Mouse (Mus musculus) myocyte (in vitro differentiated cells): ENCODE data around the gene Amh. TPM values are rescaled to one million over a fixed set of nuclear protein-coding genes. Genes with fewer than 3 reads are reported as not detected.
A peak's percentile ranks its signal among the peaks of the same experiment; 100 is the strongest.

ENCODE experiments used
- H3K27me3 ChIP-seq: one replicate; pipeline ENCODE4 v1.6.1; 2011; ENCODE audit not compliant: control insufficient read depth, insufficient read depth, insufficient read length
- H3K36me3 ChIP-seq: one replicate; pipeline ENCODE4 v1.6.1; 2011; ENCODE audit not compliant: control insufficient read depth, insufficient read depth
- H3K4me2 ChIP-seq: one replicate; pipeline ENCODE4 v1.6.1; 2011; ENCODE audit warnings: low read depth, control low read depth
- H3K4me3 ChIP-seq: one replicate; pipeline ENCODE4 v1.5.1; 2011; ENCODE audit warnings: mild to moderate bottlenecking, control low read depth, moderate library complexity
- H3K79me2 ChIP-seq: one replicate; pipeline ENCODE4 v1.6.1; 2011; ENCODE audit not compliant: control insufficient read depth, insufficient read depth
- H3ac ChIP-seq: one replicate; pipeline ENCODE4 v1.6.1; 2011; ENCODE audit not compliant: control insufficient read depth, insufficient read length
- CEBPB ChIP-seq: IDR thresholded peaks from 2 replicates; pipeline ENCODE4 v1.6.1; 2011; ENCODE audit warnings: mild to moderate bottlenecking, moderate library complexity; ENCODE audit not compliant: poor library complexity, insufficient read depth, severe bottlenecking
- E2F4 ChIP-seq: IDR thresholded peaks from one replicate; pipeline ENCODE4 v1.6.1; 2011; ENCODE audit warnings: mild to moderate bottlenecking, control low read depth, moderate library complexity; ENCODE audit not compliant: insufficient read depth
- MAX ChIP-seq: IDR thresholded peaks from one replicate; pipeline ENCODE4 v1.6.1; 2011; ENCODE audit warnings: low read depth, mild to moderate bottlenecking, control low read depth
- MYOD1 ChIP-seq, 3 experiments: IDR thresholded peaks; one replicate each; pipeline ENCODE4 v1.6.1; 2011; ENCODE audit warnings: control low read depth in 2 of 3, low read depth in 2 of 3, mild to moderate bottlenecking in 2 of 3, moderate library complexity in 1 of 3; ENCODE audit not compliant: insufficient read length in 2 of 3, control insufficient read depth in 1 of 3
- MYOG ChIP-seq, 3 experiments: IDR thresholded peaks; one replicate each; pipeline ENCODE4 v1.6.1; 2011; ENCODE audit warnings: control low read depth in 2 of 3, low read depth in 2 of 3, mild to moderate bottlenecking in 2 of 3; ENCODE audit not compliant: insufficient read length in 2 of 3, control insufficient read depth in 1 of 3, insufficient read depth in 1 of 3
- POLR2A ChIP-seq: IDR thresholded peaks from one replicate; pipeline ENCODE4 v1.6.1; 2011; ENCODE audit warnings: low read depth, mild to moderate bottlenecking, control low read depth, moderate library complexity; ENCODE audit not compliant: insufficient read length
- POLR2AphosphoS2 ChIP-seq: IDR thresholded peaks from one replicate; pipeline ENCODE4 v1.6.1; 2011; ENCODE audit warnings: low read depth, control low read depth; ENCODE audit not compliant: insufficient read length
- REST ChIP-seq: IDR thresholded peaks from one replicate; pipeline ENCODE4 v1.6.1; 2011; ENCODE audit warnings: mild to moderate bottlenecking, control low read depth, moderate library complexity; ENCODE audit not compliant: insufficient read depth, insufficient read length
- SRF ChIP-seq: IDR thresholded peaks from one replicate; pipeline ENCODE4 v1.6.1; 2011; ENCODE audit warnings: low read depth; ENCODE audit not compliant: control insufficient read depth, insufficient read length
- TCF12 ChIP-seq: IDR thresholded peaks from one replicate; pipeline ENCODE4 v1.6.1; 2011; ENCODE audit warnings: mild to moderate bottlenecking, control low read depth; ENCODE audit not compliant: poor library complexity, insufficient read depth, severe bottlenecking
- TCF3 ChIP-seq: IDR thresholded peaks from one replicate; pipeline ENCODE4 v1.6.1; 2011; ENCODE audit warnings: low read depth, control low read depth; ENCODE audit not compliant: insufficient read length
- USF1 ChIP-seq: IDR thresholded peaks from one replicate; pipeline ENCODE4 v1.6.1; 2011; ENCODE audit warnings: low read depth, mild to moderate bottlenecking, control low read depth, moderate library complexity
- polyA plus RNA-seq: library from polyadenylated mRNA; unstranded; fragments of >200 nt; fragmentation: generic; extraction: Trizol; gene quantifications from one replicate; pipeline ENCODE4 v1.2.1, GENCODE M21; 2012; ENCODE audit warnings: missing spikeins

Amh gene
- polyA plus RNA-seq, 1 experiment: 0.76 TPM

DNA sequence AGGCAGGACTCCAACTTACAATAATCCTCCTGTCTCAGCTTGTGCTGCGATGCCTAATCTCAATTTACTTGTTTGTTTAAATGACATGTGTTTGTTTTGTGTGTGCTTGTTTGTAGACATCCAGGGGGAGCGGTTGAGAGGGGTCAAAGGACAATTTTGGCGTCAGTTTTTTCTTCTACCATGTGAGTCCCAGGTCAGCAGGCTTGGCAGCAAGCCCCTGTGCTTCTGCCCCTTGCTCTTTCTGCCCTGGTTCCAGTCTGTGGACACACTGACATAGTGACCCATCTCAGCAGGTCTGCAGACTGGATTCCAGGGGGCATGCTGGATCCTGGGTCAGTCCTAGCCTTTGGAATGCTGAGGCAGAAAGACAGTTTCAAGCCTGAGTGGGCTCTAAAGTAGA, 14.4 kb downstream of the Amh start:
- H3K4me2 ChIP-seq: no peak overlapping the region
- H3K4me3 ChIP-seq: no peak overlapping the region
- no peaks in the 10 kb centered on the region for H3K79me2 ChIP-seq
- H3K27me3 ChIP-seq: no peaks in the 10 kb centered on the region
- H3ac ChIP-seq: no peak overlapping the region
- no peaks in the 10 kb centered on the region for H3K36me3 ChIP-seq
- TF ChIP-seq MYOD1 (IDR thresholded peaks at IDR 0.05; ENCODE audit: control insufficient read depth in 1 of 3, insufficient read length in 2 of 3, low read depth in 2 of 3): no peak
- TF ChIP-seq TCF3: no peak
- no peak for TF ChIP-seq E2F4
- no peak for TF ChIP-seq USF1
- TF ChIP-seq POLR2AphosphoS2: no peak
- no peak for TF ChIP-seq REST
- TF ChIP-seq CEBPB: no peak
- no peak for TF ChIP-seq SRF
- TF ChIP-seq MAX: no peak
- no peak for TF ChIP-seq MYOG (IDR thresholded peaks at IDR 0.05; ENCODE audit: control insufficient read depth in 1 of 3, insufficient read depth in 1 of 3, insufficient read length in 2 of 3, low read depth in 2 of 3)
- no peak for TF ChIP-seq TCF12
- TF ChIP-seq POLR2A: no peak

GRCm38 (mm10) chr10:80821991-80822390, 16.9 kb downstream of the Amh start:
- Histone ChIP-seq H3K27me3 (no peaks in the 10 kb centered on the region), H3K79me2 (peaks cover 3% of the 10 kb centered on the region), H3K4me3 (no peak overlapping the region), H3K4me2 (no peak overlapping the region), H3ac (no peak overlapping the region), H3K36me3 (no peaks in the 10 kb centered on the region)
- TF ChIP-seq USF1 (no peak), TCF3 (no peak), TCF12 (no peak), E2F4 (no peak), REST (no peak)

DNA sequence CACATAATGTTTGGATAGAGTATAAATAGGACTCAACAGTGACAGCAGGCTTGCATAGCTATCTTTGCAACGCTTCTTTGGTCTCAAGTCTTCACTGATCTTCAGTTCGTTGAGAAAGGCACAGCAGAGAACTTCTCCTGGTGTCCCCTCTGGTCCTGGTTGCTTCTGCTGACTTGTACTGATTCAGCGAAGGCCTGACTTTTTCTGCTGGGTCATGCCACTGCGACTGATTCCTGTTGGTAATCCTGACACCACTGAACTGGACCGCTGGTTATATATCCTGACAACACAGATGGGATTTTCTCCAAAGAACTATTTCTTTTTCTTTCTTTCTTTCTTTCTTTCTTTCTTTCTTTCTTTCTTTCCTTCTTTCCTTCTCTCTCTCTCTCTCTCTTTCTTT, 17.5 kb downstream of the Amh start:
- H3K4me3 ChIP-seq: no peak overlapping the region
- no peaks in the 10 kb centered on the region for H3K27me3 ChIP-seq
- TF ChIP-seq MYOD1 (IDR thresholded peaks at IDR 0.05; ENCODE audit: control insufficient read depth in 1 of 3, insufficient read length in 2 of 3, low read depth in 2 of 3) (no peak), POLR2A (no peak), USF1 (no peak), E2F4 (no peak), CEBPB (no peak), REST (no peak), MYOG (IDR thresholded peaks at IDR 0.05; ENCODE audit: control insufficient read depth in 1 of 3, insufficient read depth in 1 of 3, insufficient read length in 2 of 3, low read depth in 2 of 3) (no peak), TCF12 (no peak), SRF (no peak), MAX (no peak), TCF3 (no peak), POLR2AphosphoS2 (no peak)
- H3K4me2 ChIP-seq: no peak overlapping the region
- no peak overlapping the region for H3ac ChIP-seq
- no peaks in the 10 kb centered on the region for H3K36me3 ChIP-seq
- H3K79me2 ChIP-seq: peaks cover 8% of the 10 kb centered on the region

GRCm38 (mm10) chr10:80823316-80823715, 18.3 kb downstream of the Amh start:
- Histone ChIP-seq H3K4me2 (no peak overlapping the region), H3K79me2 (peaks cover 16% of the 10 kb centered on the region), H3K27me3 (no peaks in the 10 kb centered on the region), H3K36me3 (no peaks in the 10 kb centered on the region), H3ac (no peak overlapping the region), H3K4me3 (no peak overlapping the region)
- no peak for TF ChIP-seq CEBPB
- no peak for TF ChIP-seq TCF12
- TF ChIP-seq MYOG (IDR thresholded peaks at IDR 0.05; ENCODE audit: control insufficient read depth in 1 of 3, insufficient read depth in 1 of 3, insufficient read length in 2 of 3, low read depth in 2 of 3): no peak
- no peak for TF ChIP-seq E2F4
- TF ChIP-seq POLR2A: no peak
- no peak for TF ChIP-seq USF1
- TF ChIP-seq MYOD1 (IDR thresholded peaks at IDR 0.05; ENCODE audit: control insufficient read depth in 1 of 3, insufficient read length in 2 of 3, low read depth in 2 of 3): no peak
- no peak for TF ChIP-seq REST
- no peak for TF ChIP-seq TCF3
- no peak for TF ChIP-seq SRF
- TF ChIP-seq MAX: no peak
- no peak for TF ChIP-seq POLR2AphosphoS2

DNA sequence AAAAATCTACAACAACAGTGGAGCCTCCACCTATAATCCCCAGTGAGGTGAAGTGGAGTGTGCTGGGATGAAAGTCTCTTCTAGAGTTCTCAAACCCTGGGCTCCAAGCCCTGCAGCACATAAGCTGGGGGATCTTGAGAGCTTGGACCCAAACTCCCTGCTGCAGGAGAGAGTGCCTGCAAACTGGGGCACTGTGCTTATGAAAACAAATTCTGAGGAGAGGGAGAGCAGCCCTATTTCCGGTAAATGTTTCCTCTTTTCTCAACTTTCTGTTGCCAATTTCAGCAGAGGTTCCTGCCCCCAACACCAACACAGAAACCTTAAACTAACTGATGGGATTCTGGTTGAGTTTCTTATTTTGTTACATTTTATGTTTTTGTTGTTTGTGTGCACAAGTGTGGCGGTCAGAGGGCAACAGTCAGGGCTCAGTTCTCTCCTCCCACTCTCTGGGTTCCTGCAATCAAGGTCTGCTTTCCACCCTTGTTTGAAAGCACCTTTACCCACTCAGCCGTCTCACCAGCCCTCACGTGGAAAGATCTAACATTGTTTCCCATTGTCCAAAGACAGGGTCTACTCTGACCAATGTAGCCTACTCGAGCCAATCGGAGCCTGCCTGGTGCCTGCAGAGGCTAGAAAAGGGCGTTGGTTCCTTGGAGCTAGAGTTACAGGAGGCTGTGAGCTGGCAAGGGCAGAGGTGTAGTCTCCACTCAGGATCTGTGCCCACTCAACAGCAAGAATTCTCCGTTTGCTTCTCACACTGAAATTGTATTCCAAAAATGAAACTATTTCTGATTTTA, 19.0 kb downstream of the Amh start:
- Histone ChIP-seq H3K36me3 (no peaks in the 10 kb centered on the region), H3ac (no peak overlapping the region), H3K27me3 (no peaks in the 10 kb centered on the region), H3K4me2 (peak overlapping the region; percentile 61), H3K79me2 (peaks cover 21% of the 10 kb centered on the region), H3K4me3 (no peak overlapping the region)
- TF ChIP-seq USF1 (no peak), POLR2A (peak; percentile 43)
